Mouse (Mus musculus): ENCODE results near the gene Gpank1. TPM values are rescaled to one million over a fixed set of nuclear protein-coding genes. Genes with fewer than 3 reads are reported as not detected.

Gpank1 gene
- polyA plus RNA-seq, 2 experiments: 10.0 to 12.7 TPM

GRCm38 (mm10) chr17:35163326-35164081 lies 42.2 kb downstream of the Gpank1 start:
- H3K36me3 ChIP-seq (replicated peaks; ENCODE audit: control insufficient read depth, insufficient read depth, low read depth): peaks cover 38% of the 10 kb centered on the region
- no peaks in the 10 kb centered on the region for H3K9me3 ChIP-seq (ENCODE audit: control insufficient read depth, low read length)
- ATAC-seq (ENCODE audit: insufficient read depth) (no peak), DNase-seq (ENCODE audit: low read depth in 3 of 3, low spot score in 3 of 3) (peak in 2 of 3 experiments; percentile 9 to 35)
- peak overlapping the region; percentile 90 for H3K4me2 ChIP-seq (ENCODE audit: low read depth)
- H3K9ac ChIP-seq (replicated peaks): peak overlapping the region; percentile 99
- peak overlapping the region; percentile 95 to 99 for H3K4me3 ChIP-seq (ENCODE audit: insufficient read depth in 1 of 2, low read depth in 2 of 2, low read length in 2 of 2)
- H3K27ac ChIP-seq: peak overlapping the region; percentile 82
- H3K27me3 ChIP-seq (ENCODE audit: control insufficient read depth, insufficient read depth, low read length): no peaks in the 10 kb centered on the region
- peaks cover 4 to 21% of the 10 kb centered on the region in 2 experiments for H3K4me1 ChIP-seq (replicated peaks; ENCODE audit: control insufficient read depth in 2 of 2, insufficient read depth in 2 of 2, low read length in 1 of 2)
- no peak for TF ChIP-seq CTCF (IDR thresholded peaks at IDR 0.05; ENCODE audit: low read depth)
- no peak for TF ChIP-seq EP300 (IDR thresholded peaks at IDR 0.05; ENCODE audit: low read depth)
- 13% methylated on average over 8 of the region's 8 CpGs for WGBS (ENCODE audit: insufficient replicate concordance)

GRCm38 (mm10) chr17:35164218-35164567 lies 42.9 kb downstream of the Gpank1 start:
- peaks cover 31% of the 10 kb centered on the region for H3K36me3 ChIP-seq (replicated peaks; ENCODE audit: control insufficient read depth, insufficient read depth, low read depth)
- H3K9ac ChIP-seq (replicated peaks): peak overlapping the region; percentile 99
- WGBS (ENCODE audit: insufficient replicate concordance): 0% methylated on average over 25 of the region's 28 CpGs
- H3K4me3 ChIP-seq (ENCODE audit: insufficient read depth in 1 of 2, low read depth in 2 of 2, low read length in 2 of 2): peak overlapping the region; percentile 95 to 99
- H3K4me2 ChIP-seq (ENCODE audit: low read depth): peak overlapping the region; percentile 90
- ATAC-seq (ENCODE audit: insufficient read depth) (no peak), DNase-seq (ENCODE audit: low read depth in 3 of 3, low spot score in 3 of 3) (peak in 2 of 3 experiments; percentile 7 to 11)
- TF ChIP-seq CTCF (IDR thresholded peaks at IDR 0.05; ENCODE audit: low read depth): no peak
- no peak for TF ChIP-seq EP300 (IDR thresholded peaks at IDR 0.05; ENCODE audit: low read depth)
- peaks cover 4 to 21% of the 10 kb centered on the region in 2 experiments for H3K4me1 ChIP-seq (replicated peaks; ENCODE audit: control insufficient read depth in 2 of 2, insufficient read depth in 2 of 2, low read length in 1 of 2)
- H3K27me3 ChIP-seq (ENCODE audit: control insufficient read depth, insufficient read depth, low read length): no peaks in the 10 kb centered on the region
- peak overlapping the region; percentile 82 for H3K27ac ChIP-seq
- H3K9me3 ChIP-seq (ENCODE audit: control insufficient read depth, low read length): no peaks in the 10 kb centered on the region

- Histone ChIP-seq H3K9me3 (ENCODE audit: control insufficient read depth, low read length) (no peaks in the 10 kb centered on the region), H3K27me3 (ENCODE audit: control insufficient read depth, insufficient read depth, low read length) (no peaks in the 10 kb centered on the region), H3K4me1 (replicated peaks; ENCODE audit: control insufficient read depth in 2 of 2, insufficient read depth in 2 of 2, low read length in 1 of 2) (peaks cover 4 to 21% of the 10 kb centered on the region in 2 experiments), H3K4me2 (ENCODE audit: low read depth) (peak within 1 kb of the TSS; percentile 90), H3K9ac (replicated peaks) (peak within 1 kb of the TSS; percentile 99), H3K27ac (peak within 1 kb of the TSS; percentile 88), H3K4me3 (ENCODE audit: insufficient read depth in 1 of 2, low read depth in 2 of 2, low read length in 2 of 2) (peak within 1 kb of the TSS; percentile 95 to 99), H3K36me3 (replicated peaks; ENCODE audit: control insufficient read depth, insufficient read depth, low read depth) (peaks cover 25% of the 10 kb centered on the region)
- TF ChIP-seq CTCF (IDR thresholded peaks at IDR 0.05; ENCODE audit: low read depth) (no peak), EP300 (IDR thresholded peaks at IDR 0.05; ENCODE audit: low read depth) (0 out of 2 replicates have a peak, but pooled peaks have one; percentile 10)
- peak; percentile 97 to 98 (median 97) for DNase-seq (ENCODE audit: low read depth in 3 of 3, low spot score in 3 of 3)
- under 1% methylated on average over 72 of the region's 89 CpGs for WGBS (ENCODE audit: insufficient replicate concordance)
- peak; percentile 95 for ATAC-seq (ENCODE audit: insufficient read depth)
Measured at GRCm38 (mm10) chr17:35164568-35165450, 43.6 kb downstream of the Gpank1 start, which contains the start of gene Prrc2a. TSS of gene Prrc2a (minus strand) at chr17:35164897.

GRCm38 (mm10) chr17:35165451-35166155 lies 44.3 kb downstream of the Gpank1 start:
- Histone ChIP-seq H3K9me3 (ENCODE audit: control insufficient read depth, low read length) (no peaks in the 10 kb centered on the region), H3K27ac (peak overlapping the region; percentile 88), H3K27me3 (ENCODE audit: control insufficient read depth, insufficient read depth, low read length) (no peaks in the 10 kb centered on the region), H3K9ac (replicated peaks) (0 out of 2 replicates have a peak overlapping the region, but pooled peaks have one; percentile 15), H3K4me3 (ENCODE audit: insufficient read depth in 1 of 2, low read depth in 2 of 2, low read length in 2 of 2) (peak overlapping the region; percentile 95 to 99), H3K4me1 (replicated peaks; ENCODE audit: control insufficient read depth in 2 of 2, insufficient read depth in 2 of 2, low read length in 1 of 2) (peaks cover 4 to 21% of the 10 kb centered on the region in 2 experiments), H3K36me3 (replicated peaks; ENCODE audit: control insufficient read depth, insufficient read depth, low read depth) (peaks cover 17% of the 10 kb centered on the region), H3K4me2 (ENCODE audit: low read depth) (peak overlapping the region; percentile 90)
- DNase-seq (ENCODE audit: low read depth in 3 of 3, low spot score in 3 of 3) (no peak), ATAC-seq (ENCODE audit: insufficient read depth) (peak; percentile 80)
- TF ChIP-seq EP300 (IDR thresholded peaks at IDR 0.05; ENCODE audit: low read depth): no peak
- 25% methylated on average over 12 of the region's 12 CpGs for WGBS (ENCODE audit: insufficient replicate concordance)
